Mouse (Mus musculus): ENCODE measurements around the gene Ifnar2. TPM values are rescaled to one million over a fixed set of nuclear protein-coding genes. Genes with fewer than 3 reads are reported as not detected.

Gene Ifnar2
- total RNA-seq, 1 experiment: 20.6 TPM

- Histone ChIP-seq H3K9ac (ENCODE audit: insufficient read depth, low read depth, low read length, poor library complexity, severe bottlenecking) (no peak overlapping the region), H3K4me1 (ENCODE audit: control insufficient read depth in 2 of 2, insufficient read depth in 2 of 2, low read length in 2 of 2, poor library complexity in 1 of 2) (no peaks in the 10 kb centered on the region), H3K36me3 (ENCODE audit: control insufficient read depth, insufficient read depth, low read length, poor library complexity, severe bottlenecking) (no peaks in the 10 kb centered on the region), H3K27ac (ENCODE audit: insufficient read depth, low read depth, low read length, poor library complexity, severe bottlenecking) (no peak overlapping the region), H3K9me3 (ENCODE audit: control insufficient read depth, insufficient read depth, low read depth, low read length) (no peaks in the 10 kb centered on the region), H3K4me3 (ENCODE audit: insufficient read depth in 1 of 2, low read depth in 1 of 2, low read length in 2 of 2, poor library complexity in 1 of 2, severe bottlenecking in 1 of 2) (no peak overlapping the region)
- in situ Hi-C loops (cut with MboI; ENCODE audit: low sequenced_read_pairs in 2 of 2, unreplicated experiment in 2 of 2): loop anchor here (5.0 to 25.0 kb wide), 3 partner anchors 131 to 271 kb away; partner anchors contain the start of gene 4932438H23Rik (in 1 of the 2)
- no peak for DNase-seq (ENCODE audit: low read depth, low spot score)
- TF ChIP-seq ZNF384 (IDR thresholded peaks at IDR 0.05; ENCODE audit: low read depth, low read length) (no peak), HCFC1 (IDR thresholded peaks at IDR 0.05; ENCODE audit: borderline replicate concordance, insufficient read depth, low read length) (no peak), ZC3H11A (IDR thresholded peaks at IDR 0.05; ENCODE audit: borderline replicate concordance, low read depth, low read length) (no peak), MAFK (IDR thresholded peaks at IDR 0.05; ENCODE audit: insufficient read depth, low read depth, low read length) (no peak), CHD2 (IDR thresholded peaks at IDR 0.05; ENCODE audit: low read depth, low read length) (no peak)
These were observed 18.9 kb upstream of the Ifnar2 start for GRCm38 (mm10) chr16:91353638-91354037.

GRCm38 (mm10) chr16:91354599-91354998, 18.0 kb upstream of the Ifnar2 start:
- H3K4me1 ChIP-seq (ENCODE audit: control insufficient read depth in 2 of 2, insufficient read depth in 2 of 2, low read length in 2 of 2, poor library complexity in 1 of 2): no peaks in the 10 kb centered on the region
- H3K27ac ChIP-seq (ENCODE audit: insufficient read depth, low read depth, low read length, poor library complexity, severe bottlenecking): no peak overlapping the region
- no peak for DNase-seq (ENCODE audit: low read depth, low spot score)
- no peak for TF ChIP-seq HCFC1 (IDR thresholded peaks at IDR 0.05; ENCODE audit: borderline replicate concordance, insufficient read depth, low read length)
- TF ChIP-seq MAFK (IDR thresholded peaks at IDR 0.05; ENCODE audit: insufficient read depth, low read depth, low read length): no peak
- TF ChIP-seq ZC3H11A (IDR thresholded peaks at IDR 0.05; ENCODE audit: borderline replicate concordance, low read depth, low read length): no peak
- TF ChIP-seq ZNF384 (IDR thresholded peaks at IDR 0.05; ENCODE audit: low read depth, low read length): no peak
- no peak for TF ChIP-seq CHD2 (IDR thresholded peaks at IDR 0.05; ENCODE audit: low read depth, low read length)
- H3K4me3 ChIP-seq (ENCODE audit: insufficient read depth in 1 of 2, low read depth in 1 of 2, low read length in 2 of 2, poor library complexity in 1 of 2, severe bottlenecking in 1 of 2): no peak overlapping the region
- H3K9ac ChIP-seq (ENCODE audit: insufficient read depth, low read depth, low read length, poor library complexity, severe bottlenecking): no peak overlapping the region
- no peaks in the 10 kb centered on the region for H3K36me3 ChIP-seq (ENCODE audit: control insufficient read depth, insufficient read depth, low read length, poor library complexity, severe bottlenecking)
- H3K9me3 ChIP-seq (ENCODE audit: control insufficient read depth, insufficient read depth, low read depth, low read length): no peaks in the 10 kb centered on the region
- in situ Hi-C loops (cut with MboI; ENCODE audit: low sequenced_read_pairs in 2 of 2, unreplicated experiment in 2 of 2): loop anchor here (5.0 to 25.0 kb wide), 3 partner anchors 132 to 272 kb away; partner anchors contain the start of gene 4932438H23Rik (in 1 of the 2)

- no peaks in the 10 kb centered on the region for H3K4me1 ChIP-seq (ENCODE audit: control insufficient read depth in 2 of 2, insufficient read depth in 2 of 2, low read length in 2 of 2, poor library complexity in 1 of 2)
- no peak for DNase-seq (ENCODE audit: low read depth, low spot score)
- in situ Hi-C loops (cut with MboI; ENCODE audit: low sequenced_read_pairs in 2 of 2, unreplicated experiment in 2 of 2): loop anchor here in 1 of 2 experiments (25.0 kb wide), 1 partner anchor 268 kb away; the partner anchor contains the start of gene 4932438H23Rik
- TF ChIP-seq ZC3H11A (IDR thresholded peaks at IDR 0.05; ENCODE audit: borderline replicate concordance, low read depth, low read length): no peak
- no peak for TF ChIP-seq HCFC1 (IDR thresholded peaks at IDR 0.05; ENCODE audit: borderline replicate concordance, insufficient read depth, low read length)
- no peak for TF ChIP-seq ZNF384 (IDR thresholded peaks at IDR 0.05; ENCODE audit: low read depth, low read length)
- TF ChIP-seq CHD2 (IDR thresholded peaks at IDR 0.05; ENCODE audit: low read depth, low read length): no peak
- no peak for TF ChIP-seq MAFK (IDR thresholded peaks at IDR 0.05; ENCODE audit: insufficient read depth, low read depth, low read length)
- H3K4me3 ChIP-seq (ENCODE audit: insufficient read depth in 1 of 2, low read depth in 1 of 2, low read length in 2 of 2, poor library complexity in 1 of 2, severe bottlenecking in 1 of 2): no peak overlapping the region
- H3K9ac ChIP-seq (ENCODE audit: insufficient read depth, low read depth, low read length, poor library complexity, severe bottlenecking): no peak overlapping the region
- H3K9me3 ChIP-seq (ENCODE audit: control insufficient read depth, insufficient read depth, low read depth, low read length): no peaks in the 10 kb centered on the region
- H3K36me3 ChIP-seq (ENCODE audit: control insufficient read depth, insufficient read depth, low read length, poor library complexity, severe bottlenecking): no peaks in the 10 kb centered on the region
- H3K27ac ChIP-seq (ENCODE audit: insufficient read depth, low read depth, low read length, poor library complexity, severe bottlenecking): no peak overlapping the region
These were observed 17.4 kb upstream of the Ifnar2 start for GRCm38 (mm10) chr16:91355160-91355559.

- TF ChIP-seq HCFC1 (IDR thresholded peaks at IDR 0.05; ENCODE audit: borderline replicate concordance, insufficient read depth, low read length): no peak
- no peak for TF ChIP-seq ZC3H11A (IDR thresholded peaks at IDR 0.05; ENCODE audit: borderline replicate concordance, low read depth, low read length)
- TF ChIP-seq CHD2 (IDR thresholded peaks at IDR 0.05; ENCODE audit: low read depth, low read length): no peak
- TF ChIP-seq ZNF384 (IDR thresholded peaks at IDR 0.05; ENCODE audit: low read depth, low read length): no peak
- TF ChIP-seq MAFK (IDR thresholded peaks at IDR 0.05; ENCODE audit: insufficient read depth, low read depth, low read length): no peak
These were observed 15.6 kb upstream of the Ifnar2 start for GRCm38 (mm10) chr16:91356760-91357525.

More at GRCm38 (mm10) chr16:91356760-91357525, 15.6 kb upstream of the Ifnar2 start:
- in situ Hi-C loops (cut with MboI; ENCODE audit: low sequenced_read_pairs in 2 of 2, unreplicated experiment in 2 of 2): loop anchor here in 1 of 2 experiments (25.0 kb wide), 1 partner anchor 270 kb away; the partner anchor contains the start of gene 4932438H23Rik
- no peaks in the 10 kb centered on the region for H3K9me3 ChIP-seq (ENCODE audit: control insufficient read depth, insufficient read depth, low read depth, low read length)
- no peaks in the 10 kb centered on the region for H3K36me3 ChIP-seq (ENCODE audit: control insufficient read depth, insufficient read depth, low read length, poor library complexity, severe bottlenecking)
- H3K9ac ChIP-seq (ENCODE audit: insufficient read depth, low read depth, low read length, poor library complexity, severe bottlenecking): no peak overlapping the region
- no peak overlapping the region for H3K27ac ChIP-seq (ENCODE audit: insufficient read depth, low read depth, low read length, poor library complexity, severe bottlenecking)
- no peak overlapping the region for H3K4me3 ChIP-seq (ENCODE audit: insufficient read depth in 1 of 2, low read depth in 1 of 2, low read length in 2 of 2, poor library complexity in 1 of 2, severe bottlenecking in 1 of 2)
- no peak for DNase-seq (ENCODE audit: low read depth, low spot score)
- no peaks in the 10 kb centered on the region for H3K4me1 ChIP-seq (ENCODE audit: control insufficient read depth in 2 of 2, insufficient read depth in 2 of 2, low read length in 2 of 2, poor library complexity in 1 of 2)
